Mouse (Mus musculus) midbrain, embryonic 15.5 days (tissue): Measurements from ENCODE around the gene Uvrag. TPM values are rescaled to one million over a fixed set of nuclear protein-coding genes. Genes with fewer than 3 reads are reported as not detected.

Experiments used
- ATAC-seq: fragments of 200-750 bp; cut with Nextera tagmentation; replicated peaks from 2 replicates; pipeline ENCODE4 v1.8.0; 2017; ENCODE audit warnings: moderate TSS enrichment
- H3K27ac ChIP-seq: fragments of 300-500 bp; sonication (generic); 2 replicates; pipeline ENCODE4 v1.5.1; 2015; ENCODE audit warnings: mild to moderate bottlenecking, inconsistent platforms
- H3K27me3 ChIP-seq: fragments of 300-500 bp; sonication (generic); replicated peaks from 2 replicates; pipeline ENCODE4 v1.6.1; 2015; ENCODE audit warnings: inconsistent platforms
- H3K36me3 ChIP-seq: fragments of 300-500 bp; sonication (generic); replicated peaks from 2 replicates; pipeline ENCODE4 v1.6.1; 2015; ENCODE audit warnings: inconsistent platforms
- H3K4me1 ChIP-seq: fragments of 300-500 bp; sonication (generic); 2 replicates; pipeline ENCODE4 v1.6.1; 2015; ENCODE audit warnings: inconsistent platforms
- H3K4me2 ChIP-seq: fragments of 300-500 bp; sonication (generic); 2 replicates; pipeline ENCODE4 v1.6.1; 2015; ENCODE audit warnings: inconsistent platforms, mild to moderate bottlenecking, moderate library complexity
- H3K4me3 ChIP-seq: fragments of 300-500 bp; sonication (generic); 2 replicates; pipeline ENCODE4 v1.5.1; 2015; ENCODE audit warnings: mild to moderate bottlenecking, inconsistent platforms
- H3K9ac ChIP-seq: fragments of 300-500 bp; sonication (generic); 2 replicates; pipeline ENCODE4 v1.6.1; 2015; ENCODE audit warnings: mild to moderate bottlenecking, inconsistent platforms
- H3K9me3 ChIP-seq: fragments of 300-500 bp; sonication (generic); 2 replicates; pipeline ENCODE4 v1.6.1; 2016; ENCODE audit warnings: inconsistent platforms
- WGBS: fragments of 180-500 bp; shearing (Covaris S2); methylation state at CpG from one replicate; pipeline ENCODE4 v1.1.7; 2015; ENCODE audit warnings: mixed read lengths; 5-methylcytosine and 5-hydroxymethylcytosine counted together
- polyA plus RNA-seq: library from polyadenylated mRNA; unstranded; fragments of >200 nt; fragmentation: Nextera tagmentation; extraction: Ambion mirVana; gene quantifications from 2 replicates; pipeline ENCODE4 v1.2.1, GENCODE M21; 2015

The Uvrag gene
- polyA plus RNA-seq, 1 experiment from 2014 or later, result 16.8 TPM

- Histone ChIP-seq H3K4me1 (no peaks in the 10 kb centered on the region), H3K9me3 (no peaks in the 10 kb centered on the region), H3K36me3 (no peaks in the 10 kb centered on the region), H3K27ac (no peak overlapping the region), H3K27me3 (no peaks in the 10 kb centered on the region), H3K9ac (no peak overlapping the region), H3K4me3 (no peak overlapping the region), H3K4me2 (no peak overlapping the region)
- WGBS, result 90% methylated on average over 5 of the region's 5 CpGs
- ATAC-seq, result no peak
Observed at GRCm38 (mm10) chr7:98917407-98917806, 223.5 kb downstream of the Uvrag start.

DNA sequence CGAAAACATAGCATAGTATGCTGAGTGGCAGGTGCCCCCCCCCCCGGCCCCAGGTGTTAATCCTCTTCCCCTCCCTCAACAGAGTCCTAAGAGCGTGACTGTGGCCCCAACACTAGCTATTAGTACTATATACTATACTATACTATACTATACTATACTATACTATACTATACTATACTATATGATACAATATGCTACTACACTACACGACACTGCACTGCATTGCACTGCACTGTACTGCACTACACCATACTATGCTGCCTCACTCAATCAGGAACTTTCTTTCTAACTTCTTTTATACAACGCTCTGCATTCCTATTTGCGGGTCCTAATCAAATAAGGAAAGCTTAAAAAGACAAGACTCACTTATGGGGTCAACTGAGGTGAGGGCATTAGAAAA is 224.4 kb downstream of the Uvrag start:
- no peaks in the 10 kb centered on the region for H3K36me3 ChIP-seq
- WGBS, result 93% methylated on average over 6 of the region's 6 CpGs
- H3K9ac ChIP-seq, result no peak overlapping the region
- no peaks in the 10 kb centered on the region for H3K9me3 ChIP-seq
- no peaks in the 10 kb centered on the region for H3K27me3 ChIP-seq
- no peak overlapping the region for H3K4me2 ChIP-seq
- H3K4me1 ChIP-seq, result no peaks in the 10 kb centered on the region
- no peak overlapping the region for H3K4me3 ChIP-seq
- no peak overlapping the region for H3K27ac ChIP-seq
- peak; percentile 54; the same call in 1 of the 2 replicates for ATAC-seq

DNA sequence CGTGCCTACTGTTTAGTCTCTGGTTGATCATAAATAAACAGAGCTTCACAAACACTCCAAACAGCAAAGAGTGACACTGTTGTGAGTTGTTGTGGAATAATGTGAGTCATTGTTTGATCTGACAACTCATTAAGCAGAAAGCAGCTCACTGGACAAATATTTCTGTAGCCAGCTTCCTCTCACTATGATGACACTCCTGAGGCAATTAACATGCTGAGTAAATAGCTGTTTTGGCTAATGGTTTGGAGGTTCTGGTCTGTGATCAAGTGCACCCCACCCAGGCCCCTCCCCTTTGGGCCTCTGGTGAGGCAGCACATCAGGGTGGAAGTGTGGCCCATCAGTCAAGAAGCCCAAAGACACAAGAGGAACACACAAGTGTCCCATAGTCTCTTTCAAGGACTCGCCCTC is 228.0 kb downstream of the Uvrag start:
- no peak overlapping the region for H3K9ac ChIP-seq
- no peak overlapping the region for H3K4me3 ChIP-seq
- ATAC-seq, result no peak
- H3K4me1 ChIP-seq, result no peaks in the 10 kb centered on the region
- H3K9me3 ChIP-seq, result no peaks in the 10 kb centered on the region
- no peaks in the 10 kb centered on the region for H3K27me3 ChIP-seq
- no peak overlapping the region for H3K27ac ChIP-seq
- 80% methylated on average over 2 of the region's 2 CpGs for WGBS
- no peak overlapping the region for H3K4me2 ChIP-seq
- H3K36me3 ChIP-seq, result no peaks in the 10 kb centered on the region

- Histone ChIP-seq H3K4me3 (no peak overlapping the region), H3K27me3 (no peaks in the 10 kb centered on the region), H3K4me2 (no peak overlapping the region), H3K9ac (no peak overlapping the region), H3K9me3 (no peaks in the 10 kb centered on the region), H3K4me1 (no peaks in the 10 kb centered on the region), H3K27ac (no peak overlapping the region), H3K36me3 (no peaks in the 10 kb centered on the region)
- no peak for ATAC-seq
- 77% methylated on average over 8 of the region's 8 CpGs for WGBS
Observed at GRCm38 (mm10) chr7:98911276-98911675, 229.7 kb downstream of the Uvrag start.

- Histone ChIP-seq H3K4me2 (no peak overlapping the region), H3K36me3 (no peaks in the 10 kb centered on the region), H3K9ac (no peak overlapping the region), H3K27ac (no peak overlapping the region), H3K4me1 (no peaks in the 10 kb centered on the region), H3K27me3 (no peaks in the 10 kb centered on the region), H3K9me3 (no peaks in the 10 kb centered on the region), H3K4me3 (no peak overlapping the region)
- ATAC-seq, result no peak
- WGBS, result 77% methylated on average over 11 of the region's 11 CpGs
Observed at GRCm38 (mm10) chr7:98910712-98911111, 230.2 kb downstream of the Uvrag start.

- no peaks in the 10 kb centered on the region for H3K36me3 ChIP-seq
- ATAC-seq, result no peak
- no peak overlapping the region for H3K27ac ChIP-seq
- H3K4me1 ChIP-seq, result no peaks in the 10 kb centered on the region
- no peaks in the 10 kb centered on the region for H3K27me3 ChIP-seq
- H3K9me3 ChIP-seq, result no peaks in the 10 kb centered on the region
- H3K4me3 ChIP-seq, result no peak overlapping the region
- no peak overlapping the region for H3K9ac ChIP-seq
- WGBS, result 89% methylated on average over 11 of the region's 11 CpGs
- H3K4me2 ChIP-seq, result no peak overlapping the region
Observed at GRCm38 (mm10) chr7:98910164-98910563, 230.8 kb downstream of the Uvrag start.

- WGBS, result 63% methylated on average over 4 of the region's 4 CpGs
- Histone ChIP-seq H3K9ac (no peak overlapping the region), H3K36me3 (no peaks in the 10 kb centered on the region), H3K27me3 (no peaks in the 10 kb centered on the region), H3K4me3 (no peak overlapping the region), H3K27ac (no peak overlapping the region), H3K9me3 (no peaks in the 10 kb centered on the region), H3K4me1 (no peaks in the 10 kb centered on the region), H3K4me2 (no peak overlapping the region)
- ATAC-seq, result no peak
Observed at GRCm38 (mm10) chr7:98907476-98907875, 233.5 kb downstream of the Uvrag start.

GRCm38 (mm10) chr7:98904659-98905362 is 236.1 kb downstream of the Uvrag start:
- H3K9me3 ChIP-seq, result no peaks in the 10 kb centered on the region
- ATAC-seq, result no peak; the same call in 1 of the 2 replicates
- WGBS, result 79% methylated on average over 21 of the region's 21 CpGs
- no peaks in the 10 kb centered on the region for H3K27me3 ChIP-seq
- H3K4me2 ChIP-seq, result no peak overlapping the region
- H3K9ac ChIP-seq, result no peak overlapping the region
- no peak overlapping the region for H3K4me3 ChIP-seq
- no peaks in the 10 kb centered on the region for H3K36me3 ChIP-seq
- no peaks in the 10 kb centered on the region for H3K4me1 ChIP-seq
- H3K27ac ChIP-seq, result no peak overlapping the region

- Histone ChIP-seq H3K9me3 (no peaks in the 10 kb centered on the region), H3K4me3 (no peak overlapping the region), H3K9ac (no peak overlapping the region), H3K4me1 (no peaks in the 10 kb centered on the region), H3K36me3 (no peaks in the 10 kb centered on the region), H3K4me2 (no peak overlapping the region), H3K27ac (no peak overlapping the region), H3K27me3 (no peaks in the 10 kb centered on the region)
- WGBS, result 47% methylated on average over 5 of the region's 5 CpGs
- ATAC-seq, result no peak
Observed at GRCm38 (mm10) chr7:98903884-98904283, 237.1 kb downstream of the Uvrag start.

DNA sequence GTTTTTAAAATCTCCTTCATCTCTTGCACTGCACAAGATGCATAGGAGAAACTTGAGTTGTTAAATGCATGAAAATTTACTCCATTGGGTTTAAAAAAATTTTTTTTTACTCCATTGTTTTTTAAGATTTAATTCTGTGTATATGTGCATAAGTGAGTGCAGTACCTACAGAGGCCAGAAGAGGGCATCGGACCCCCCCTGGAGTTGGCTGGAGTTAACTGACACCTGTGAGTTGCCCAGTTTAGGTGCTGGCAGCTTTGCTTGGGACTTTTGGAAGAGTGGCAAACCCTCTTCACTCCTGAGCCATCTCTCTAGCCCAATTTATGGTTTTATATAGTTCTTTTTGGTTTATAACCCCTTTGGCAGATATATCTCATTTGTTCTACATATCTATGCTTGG is 239.8 kb downstream of the Uvrag start:
- H3K4me2 ChIP-seq, result no peak overlapping the region
- no peaks in the 10 kb centered on the region for H3K27me3 ChIP-seq
- no peaks in the 10 kb centered on the region for H3K36me3 ChIP-seq
- no peak overlapping the region for H3K4me3 ChIP-seq
- WGBS, result 93% methylated on average over 1 of the region's 1 CpGs
- no peaks in the 10 kb centered on the region for H3K9me3 ChIP-seq
- no peak overlapping the region for H3K27ac ChIP-seq
- ATAC-seq, result no peak
- no peaks in the 10 kb centered on the region for H3K4me1 ChIP-seq
- no peak overlapping the region for H3K9ac ChIP-seq

DNA sequence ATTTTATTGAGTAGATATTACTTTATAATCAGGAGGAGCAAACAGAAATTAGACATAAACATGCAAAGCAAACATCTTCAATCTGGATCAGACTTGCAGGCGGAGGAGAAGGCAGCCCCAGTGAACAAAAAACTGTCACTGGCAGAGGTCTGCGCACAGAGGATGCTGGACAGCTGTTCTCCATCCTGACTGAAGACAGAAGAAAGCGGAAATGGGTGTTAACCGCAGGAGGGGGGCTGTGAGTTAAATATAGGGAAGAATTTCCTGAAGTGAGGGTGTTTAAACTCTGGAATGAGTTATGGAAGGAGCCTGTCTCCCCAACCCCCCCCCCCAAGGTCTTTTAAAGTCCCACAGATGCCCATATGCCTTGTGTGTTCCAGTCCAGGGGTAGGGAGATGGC is 241.1 kb downstream of the Uvrag start:
- Histone ChIP-seq H3K4me2 (no peak overlapping the region), H3K27me3 (no peaks in the 10 kb centered on the region), H3K27ac (no peak overlapping the region), H3K36me3 (no peaks in the 10 kb centered on the region), H3K4me1 (peaks cover 4% of the 10 kb centered on the region; the same call in 1 of the 2 replicates), H3K4me3 (no peak overlapping the region), H3K9me3 (no peaks in the 10 kb centered on the region), H3K9ac (no peak overlapping the region)
- ATAC-seq, result no peak
- WGBS, result 95% methylated on average over 4 of the region's 4 CpGs

DNA sequence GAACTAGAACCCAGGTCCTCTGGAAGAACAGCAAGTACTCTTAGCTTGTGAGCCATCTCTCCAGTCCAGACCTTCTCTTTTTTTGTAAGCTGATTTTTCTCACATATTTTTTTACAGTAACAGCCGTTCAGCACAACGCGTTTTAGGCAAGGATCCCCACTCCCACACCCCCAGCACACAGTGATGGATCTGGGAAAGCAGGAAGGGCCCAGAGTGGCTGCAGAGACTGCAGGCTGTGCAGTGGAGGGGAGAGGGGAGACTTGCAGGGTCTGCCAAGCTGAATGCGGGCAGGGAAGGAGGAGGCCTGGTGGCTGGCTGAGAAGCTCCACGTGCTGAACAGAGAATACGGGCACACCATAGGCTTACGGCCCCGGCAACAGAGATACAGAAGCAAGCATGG is 243.6 kb downstream of the Uvrag start:
- Histone ChIP-seq H3K9me3 (no peaks in the 10 kb centered on the region), H3K4me3 (no peak overlapping the region), H3K27me3 (no peaks in the 10 kb centered on the region), H3K9ac (no peak overlapping the region), H3K36me3 (no peaks in the 10 kb centered on the region), H3K4me1 (peaks cover 4% of the 10 kb centered on the region; the same call in 1 of the 2 replicates), H3K4me2 (no peak overlapping the region), H3K27ac (no peak overlapping the region)
- ATAC-seq, result no peak
- 94% methylated on average over 8 of the region's 8 CpGs for WGBS

DNA sequence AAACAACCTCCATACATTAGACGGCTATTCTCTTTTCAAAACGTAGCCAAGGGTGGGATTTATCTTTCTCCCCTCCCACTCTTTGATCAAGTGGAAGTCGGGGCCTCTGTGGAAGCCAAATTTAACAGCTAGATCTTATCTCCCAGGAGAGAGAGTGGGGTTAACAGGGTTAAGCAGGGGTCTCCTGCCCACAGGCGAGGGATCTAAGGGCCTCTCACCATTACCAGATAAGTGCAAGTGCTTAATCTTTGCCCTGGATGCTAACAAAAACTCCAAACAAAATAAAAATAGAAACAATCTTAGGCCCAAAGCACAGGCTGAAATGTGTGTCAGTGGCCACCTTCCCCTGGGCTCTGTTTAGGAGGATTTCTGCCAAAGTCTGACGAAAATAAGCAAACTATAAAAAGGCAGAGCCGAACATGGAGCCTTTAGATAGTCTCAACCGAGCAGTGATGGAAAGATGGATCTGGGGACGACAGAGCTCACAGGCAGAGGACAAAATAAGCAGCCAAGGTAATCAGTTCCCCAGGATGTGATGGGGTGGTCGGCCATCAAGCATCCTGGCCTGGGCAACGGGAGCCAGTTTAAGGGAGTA is 245.3 kb downstream of the Uvrag start:
- no peak overlapping the region for H3K9ac ChIP-seq
- H3K27me3 ChIP-seq, result no peaks in the 10 kb centered on the region
- H3K27ac ChIP-seq, result no peak overlapping the region
- no peak overlapping the region for H3K4me2 ChIP-seq
- H3K4me1 ChIP-seq, result peaks cover 6% of the 10 kb centered on the region; the same call in 1 of the 2 replicates
- no peaks in the 10 kb centered on the region for H3K36me3 ChIP-seq
- no peak for ATAC-seq
- 52% methylated on average over 10 of the region's 10 CpGs for WGBS
- H3K9me3 ChIP-seq, result no peaks in the 10 kb centered on the region
- H3K4me3 ChIP-seq, result no peak overlapping the region
